In genomic region chr1:58458867-58459266, GRCm38 (mm10) we compare ENCODE assay signal across 15 mouse cellular contexts. TPM values are rescaled to one million over a fixed set of nuclear protein-coding genes. Genes with fewer than 3 reads are reported as not detected.
A peak's percentile ranks its signal among the peaks of the same experiment; 100 is the strongest.
DNase-seq lines count a peak whose midpoint lies in the region; ATAC-seq and TF ChIP-seq lines count a peak whose summit lies in the region.
"Had no signal": no experiment of that assay in that cellular context is flagged by ENCODE, and none has a peak within 500 bp of the region (broad histone marks: within the 10 kb centered on the region; RNA-seq: fewer than 3 reads in every experiment).

No protein-coding gene starts in this region.

- no peaks in the 10 kb centered on the region for H3K4me1 ChIP-seq in hindbrain, postnatal 0 days (ENCODE audit: insufficient read depth, low read length)
- H3K4me1 ChIP-seq in hindbrain, embryonic 10.5 days (replicated peaks) = no peaks in the 10 kb centered on the region
- H3K4me1 ChIP-seq in midbrain, postnatal 0 days (ENCODE audit: insufficient read depth, low read length) = no peaks in the 10 kb centered on the region
- no peaks in the 10 kb centered on the region for H3K4me1 ChIP-seq in midbrain, embryonic 10.5 days
- H3K4me1 ChIP-seq: liver, embryonic 15.5 days; midbrain, embryonic 13.5 days had no signal

- DNase-seq in cerebellum, postnatal 25 days = peak; percentile 40 to 72
- DNase-seq in cerebellum, adult 11-12 months = no peak
- peak; percentile 15 for DNase-seq in hindbrain, postnatal 0 days (ENCODE audit: low spot score)
- no peak for DNase-seq in hindbrain, embryonic 10.5 days (ENCODE audit: low spot score)
- peak; percentile 17 for DNase-seq in midbrain, postnatal 0 days (ENCODE audit: low spot score)
- no peak for DNase-seq in midbrain, embryonic 10.5 days (ENCODE audit: low spot score)
- DNase-seq in kidney, postnatal 36 days = peak; percentile 38 to 65
- DNase-seq: lung, postnatal 36 days; thymus, postnatal 36 days had no signal

- WGBS in hindbrain, postnatal 0 days = 72% methylated on average over 2 of the region's 2 CpGs
- WGBS in hindbrain, embryonic 10.5 days = 98% methylated on average over 2 of the region's 2 CpGs
- WGBS in midbrain, postnatal 0 days = 75% methylated on average over 2 of the region's 2 CpGs
- 93% methylated on average over 2 of the region's 2 CpGs for WGBS in midbrain, embryonic 10.5 days

- no peak overlapping the region for H3K4me3 ChIP-seq in hindbrain, postnatal 0 days (ENCODE audit: low read length)
- H3K4me3 ChIP-seq in hindbrain, embryonic 10.5 days = no peak overlapping the region
- no peak overlapping the region for H3K4me3 ChIP-seq in midbrain, postnatal 0 days (ENCODE audit: low read depth, low read length)
- no peak overlapping the region for H3K4me3 ChIP-seq in midbrain, embryonic 10.5 days
- H3K4me3 ChIP-seq: liver, embryonic 15.5 days; midbrain, embryonic 13.5 days had no signal

- no peak overlapping the region for H3K27ac ChIP-seq in hindbrain, postnatal 0 days
- H3K27ac ChIP-seq in hindbrain, embryonic 10.5 days = no peak overlapping the region
- H3K27ac ChIP-seq in midbrain, postnatal 0 days (ENCODE audit: low read depth, low read length) = no peak overlapping the region
- H3K27ac ChIP-seq in midbrain, embryonic 10.5 days (replicated peaks) = no peak overlapping the region
- H3K27ac ChIP-seq: liver, embryonic 15.5 days; midbrain, embryonic 13.5 days; stomach, postnatal 0 days had no signal

- TF ChIP-seq CTCF in hindbrain, postnatal 0 days (IDR thresholded peaks at IDR 0.05; ENCODE audit: low read depth) = no peak
- no peak for TF ChIP-seq CTCF in midbrain, postnatal 0 days (IDR thresholded peaks at IDR 0.05)

- no peak overlapping the region for H3K4me2 ChIP-seq in hindbrain, postnatal 0 days (ENCODE audit: low read depth, low read length)
- no peak overlapping the region for H3K4me2 ChIP-seq in midbrain, postnatal 0 days (ENCODE audit: low read depth, low read length, poor library complexity, severe bottlenecking)
- H3K4me2 ChIP-seq: liver, embryonic 15.5 days; midbrain, embryonic 13.5 days had no signal

- H3K27me3 ChIP-seq in hindbrain, postnatal 0 days (ENCODE audit: insufficient read depth, low read length) = no peaks in the 10 kb centered on the region
- no peaks in the 10 kb centered on the region for H3K27me3 ChIP-seq in hindbrain, embryonic 10.5 days (ENCODE audit: insufficient read depth, poor library complexity, severe bottlenecking)
- H3K27me3 ChIP-seq in midbrain, postnatal 0 days (ENCODE audit: insufficient read depth, low read length) = no peaks in the 10 kb centered on the region
- H3K27me3 ChIP-seq in midbrain, embryonic 10.5 days (ENCODE audit: low read depth, poor library complexity, severe bottlenecking) = no peaks in the 10 kb centered on the region
- H3K27me3 ChIP-seq: liver, embryonic 15.5 days; midbrain, embryonic 13.5 days had no signal

- H3K36me3 ChIP-seq in hindbrain, postnatal 0 days (ENCODE audit: insufficient read depth, low read length) = peaks cover 56% of the 10 kb centered on the region
- H3K36me3 ChIP-seq in hindbrain, embryonic 10.5 days = peaks cover 100% of the 10 kb centered on the region
- peaks cover 58% of the 10 kb centered on the region for H3K36me3 ChIP-seq in midbrain, postnatal 0 days (ENCODE audit: insufficient read depth, low read length)
- peaks cover 99% of the 10 kb centered on the region for H3K36me3 ChIP-seq in midbrain, embryonic 10.5 days

- H3K9ac ChIP-seq in hindbrain, postnatal 0 days (replicated peaks; ENCODE audit: low read length) = no peak overlapping the region
- H3K9ac ChIP-seq in midbrain, postnatal 0 days (replicated peaks; ENCODE audit: low read length, poor library complexity, severe bottlenecking) = no peak overlapping the region
- H3K9ac ChIP-seq: liver, embryonic 15.5 days; midbrain, embryonic 13.5 days had no signal

- no peak for ATAC-seq in hindbrain, postnatal 0 days
- no peak for ATAC-seq in midbrain, postnatal 0 days (ENCODE audit: low FRiP score)
- no peak for ATAC-seq in inflammation-experienced regulatory T-cells, adult 6 months
- ATAC-seq: activated CD4-positive, CD25-positive, alpha-beta regulatory T cell, adult 4 months; intestine, postnatal 0 days; midbrain, embryonic 13.5 days had no signal

- H3K9me3 ChIP-seq in hindbrain, postnatal 0 days (ENCODE audit: low read length) = no peaks in the 10 kb centered on the region
- no peaks in the 10 kb centered on the region for H3K9me3 ChIP-seq in hindbrain, embryonic 10.5 days
- no peaks in the 10 kb centered on the region for H3K9me3 ChIP-seq in midbrain, postnatal 0 days (ENCODE audit: low read length)
- H3K9me3 ChIP-seq in midbrain, embryonic 10.5 days (replicated peaks) = no peaks in the 10 kb centered on the region
- H3K9me3 ChIP-seq: liver, embryonic 15.5 days; midbrain, embryonic 13.5 days had no signal

RNA-seq across cellular contexts. Expression of gene Ppil3, which starts 13.6 kb away (rescaled TPM):
- total RNA-seq in hindbrain, postnatal 0 days (2014; rRNA removed) = 19.4 and 26.4 TPM in 2 replicates
- polyA plus RNA-seq in hindbrain, postnatal 0 days (2015; fragmentation: Nextera tagmentation; extraction: Ambion mirVana) = 45.9 and 51.4 TPM in 2 replicates
- polyA plus RNA-seq in hindbrain, embryonic 10.5 days (2016; fragmentation: Nextera tagmentation; extraction: Ambion mirVana) = 54.8 and 58.9 TPM in 2 replicates
- total RNA-seq in midbrain, postnatal 0 days (2014; rRNA removed) = 19.9 and 21.9 TPM in 2 replicates
- 40.4 and 44.2 TPM in 2 replicates for polyA plus RNA-seq in midbrain, postnatal 0 days (2015; fragmentation: Nextera tagmentation; extraction: Ambion mirVana)
- polyA plus RNA-seq in midbrain, embryonic 10.5 days (2016; fragmentation: Nextera tagmentation; extraction: Ambion mirVana) = 57.4 and 62.5 TPM in 2 replicates
- polyA plus RNA-seq in inflammation-experienced regulatory T-cells, adult 6 months (2017; shearing (Covaris generic)) = 10 to 100 TPM; 70.0 to 79.5 (median 70.1) TPM

RNA-seq across cellular contexts. Expression of gene Nif3l1, which starts 13.9 kb away (rescaled TPM):
- total RNA-seq in hindbrain, postnatal 0 days (2014; rRNA removed) = 26.1 and 28.6 TPM in 2 replicates
- 35.4 and 37.5 TPM in 2 replicates for polyA plus RNA-seq in hindbrain, postnatal 0 days (2015; fragmentation: Nextera tagmentation; extraction: Ambion mirVana)
- polyA plus RNA-seq in hindbrain, embryonic 10.5 days (2016; fragmentation: Nextera tagmentation; extraction: Ambion mirVana) = 70.7 and 75.9 TPM in 2 replicates
- 28.7 and 39.8 TPM in 2 replicates for total RNA-seq in midbrain, postnatal 0 days (2014; rRNA removed)
- polyA plus RNA-seq in midbrain, postnatal 0 days (2015; fragmentation: Nextera tagmentation; extraction: Ambion mirVana) = 39.1 and 39.6 TPM in 2 replicates
- 70.8 and 76.7 TPM in 2 replicates for polyA plus RNA-seq in midbrain, embryonic 10.5 days (2016; fragmentation: Nextera tagmentation; extraction: Ambion mirVana)
- polyA plus RNA-seq in inflammation-experienced regulatory T-cells, adult 6 months (2017; shearing (Covaris generic)) = 10 to 100 TPM; 39.2 to 58.9 (median 57.3) TPM

RNA-seq across cellular contexts. Expression of gene Clk1, which starts 35.0 kb away (rescaled TPM):
- 60.2 and 60.7 TPM in 2 replicates for total RNA-seq in hindbrain, postnatal 0 days (2014; rRNA removed)
- 109 and 130 TPM in 2 replicates for polyA plus RNA-seq in hindbrain, postnatal 0 days (2015; fragmentation: Nextera tagmentation; extraction: Ambion mirVana)
- polyA plus RNA-seq in hindbrain, embryonic 10.5 days (2016; fragmentation: Nextera tagmentation; extraction: Ambion mirVana) = 121 and 127 TPM in 2 replicates
- total RNA-seq in midbrain, postnatal 0 days (2014; rRNA removed) = 85.5 and 135 TPM in 2 replicates
- 83.4 and 114 TPM in 2 replicates for polyA plus RNA-seq in midbrain, postnatal 0 days (2015; fragmentation: Nextera tagmentation; extraction: Ambion mirVana)
- 123 and 145 TPM in 2 replicates for polyA plus RNA-seq in midbrain, embryonic 10.5 days (2016; fragmentation: Nextera tagmentation; extraction: Ambion mirVana)
- 100 to 1,000 TPM; 382 to 646 (median 498) TPM for polyA plus RNA-seq in inflammation-experienced regulatory T-cells, adult 6 months (2017; shearing (Covaris generic))

RNA-seq across cellular contexts. Expression of gene Orc2, which starts 46.0 kb away (rescaled TPM):
- 82.0 and 236 TPM in 2 replicates for total RNA-seq in hindbrain, postnatal 0 days (2014; rRNA removed)
- 20.8 and 23.7 TPM in 2 replicates for polyA plus RNA-seq in hindbrain, postnatal 0 days (2015; fragmentation: Nextera tagmentation; extraction: Ambion mirVana)
- polyA plus RNA-seq in hindbrain, embryonic 10.5 days (2016; fragmentation: Nextera tagmentation; extraction: Ambion mirVana) = 35.8 and 46.4 TPM in 2 replicates
- 45.1 and 84.8 TPM in 2 replicates for total RNA-seq in midbrain, postnatal 0 days (2014; rRNA removed)
- polyA plus RNA-seq in midbrain, postnatal 0 days (2015; fragmentation: Nextera tagmentation; extraction: Ambion mirVana) = 13.5 and 16.1 TPM in 2 replicates
- 41.9 and 50.9 TPM in 2 replicates for polyA plus RNA-seq in midbrain, embryonic 10.5 days (2016; fragmentation: Nextera tagmentation; extraction: Ambion mirVana)
- polyA plus RNA-seq in inflammation-experienced regulatory T-cells, adult 6 months (2017; shearing (Covaris generic)) = 10 to 100 TPM; 13.7 to 30.8 (median 27.1) TPM

Comparison
In these comparisons a context has a peak if more than half of its experiments do, and no peak if none do; other contexts are left out.
1. DNase-seq: peak in cerebellum, postnatal 25 days (2 of 2), hindbrain, postnatal 0 days (single experiment), midbrain, postnatal 0 days (single experiment) and kidney, postnatal 36 days (2 of 2); none in cerebellum, adult 11-12 months (single experiment), hindbrain, embryonic 10.5 days (single experiment) and midbrain, embryonic 10.5 days (single experiment).